Mouse (Mus musculus) erythroblast, embryonic 14.5 days (primary cell): ENCODE data around the gene Ptprk. TPM values are rescaled to one million over a fixed set of nuclear protein-coding genes. Genes with fewer than 3 reads are reported as not detected.

Source experiments
- H3K27me3 ChIP-seq: 2 replicates; pipeline ENCODE4 v1.6.1; 2012; ENCODE audit warnings: inconsistent platforms; ENCODE audit not compliant: control insufficient read depth
- H3K36me3 ChIP-seq: 2 replicates; pipeline ENCODE4 v1.6.1; 2012; ENCODE audit warnings: mild to moderate bottlenecking, inconsistent platforms; ENCODE audit not compliant: control insufficient read depth
- H3K4me1 ChIP-seq: 2 replicates; pipeline ENCODE4 v1.6.1; 2012; ENCODE audit warnings: inconsistent platforms; ENCODE audit not compliant: control insufficient read depth
- H3K4me3 ChIP-seq: replicated peaks from 2 replicates; pipeline ENCODE3; 2012; ENCODE audit warnings: moderate library complexity, mild to moderate bottlenecking, inconsistent platforms
- H3K9me3 ChIP-seq: 2 replicates; pipeline ENCODE4 v1.6.1; 2012; ENCODE audit warnings: low read length, inconsistent platforms, mixed read lengths; ENCODE audit not compliant: control insufficient read depth
- GATA1 ChIP-seq: IDR thresholded peaks from 2 replicates; pipeline ENCODE4 v1.6.1; 2012; ENCODE audit warnings: low read length, inconsistent platforms, mixed read lengths
- TAL1 ChIP-seq: IDR thresholded peaks from 3 replicates; pipeline ENCODE4 v1.6.1; 2012; ENCODE audit warnings: low read length, inconsistent platforms, mixed read lengths
- polyA plus RNA-seq: library from polyadenylated mRNA; stranded (reverse); fragments of >175 nt; gene quantifications from 2 replicates; pipeline ENCODE4 v1.2.3, GENCODE M21; 2012

The Ptprk gene
- polyA plus RNA-seq, 1 experiment: 0.03 TPM

GRCm38 (mm10) chr10:28395610-28396519 is 321.2 kb downstream of the Ptprk start:
- no peak for TF ChIP-seq TAL1
- no peak for TF ChIP-seq GATA1
- Histone ChIP-seq H3K36me3 (no peaks in the 10 kb centered on the region), H3K27me3 (no peaks in the 10 kb centered on the region), H3K4me1 (no peaks in the 10 kb centered on the region), H3K4me3 (no peak overlapping the region), H3K9me3 (peaks cover 2% of the 10 kb centered on the region; the same call in 1 of the 2 replicates)

- no peaks in the 10 kb centered on the region for H3K4me1 ChIP-seq
- H3K36me3 ChIP-seq: no peaks in the 10 kb centered on the region
- TF ChIP-seq TAL1 (no peak), GATA1 (no peak)
- no peaks in the 10 kb centered on the region for H3K9me3 ChIP-seq
- H3K27me3 ChIP-seq: no peaks in the 10 kb centered on the region
- no peak overlapping the region for H3K4me3 ChIP-seq
Observed at GRCm38 (mm10) chr10:28396520-28396915, 321.9 kb downstream of the Ptprk start.

GRCm38 (mm10) chr10:28401796-28402195 is 327.2 kb downstream of the Ptprk start:
- Histone ChIP-seq H3K4me1 (no peaks in the 10 kb centered on the region), H3K27me3 (no peaks in the 10 kb centered on the region), H3K36me3 (no peaks in the 10 kb centered on the region), H3K4me3 (no peak overlapping the region), H3K9me3 (no peaks in the 10 kb centered on the region)
- TF ChIP-seq TAL1: no peak
- no peak for TF ChIP-seq GATA1

GRCm38 (mm10) chr10:28408980-28409379 is 334.4 kb downstream of the Ptprk start:
- no peaks in the 10 kb centered on the region for H3K36me3 ChIP-seq
- no peaks in the 10 kb centered on the region for H3K27me3 ChIP-seq
- H3K4me1 ChIP-seq: no peaks in the 10 kb centered on the region
- no peaks in the 10 kb centered on the region for H3K9me3 ChIP-seq
- no peak overlapping the region for H3K4me3 ChIP-seq
- TF ChIP-seq GATA1 (no peak), TAL1 (no peak)

GRCm38 (mm10) chr10:28414823-28415222 is 340.2 kb downstream of the Ptprk start:
- Histone ChIP-seq H3K27me3 (no peaks in the 10 kb centered on the region), H3K4me3 (no peak overlapping the region), H3K36me3 (no peaks in the 10 kb centered on the region), H3K4me1 (no peaks in the 10 kb centered on the region), H3K9me3 (no peaks in the 10 kb centered on the region)
- TF ChIP-seq GATA1 (no peak), TAL1 (no peak)

GRCm38 (mm10) chr10:28422622-28423021 is 348.0 kb downstream of the Ptprk start:
- no peak for TF ChIP-seq TAL1
- no peak for TF ChIP-seq GATA1
- H3K4me3 ChIP-seq: no peak overlapping the region
- H3K36me3 ChIP-seq: no peaks in the 10 kb centered on the region
- no peaks in the 10 kb centered on the region for H3K27me3 ChIP-seq
- no peaks in the 10 kb centered on the region for H3K9me3 ChIP-seq
- H3K4me1 ChIP-seq: no peaks in the 10 kb centered on the region

GRCm38 (mm10) chr10:28425371-28425770 is 350.8 kb downstream of the Ptprk start:
- TF ChIP-seq TAL1 (no peak), GATA1 (no peak)
- Histone ChIP-seq H3K36me3 (no peaks in the 10 kb centered on the region), H3K9me3 (no peaks in the 10 kb centered on the region), H3K27me3 (no peaks in the 10 kb centered on the region), H3K4me3 (no peak overlapping the region), H3K4me1 (no peaks in the 10 kb centered on the region)

- Histone ChIP-seq H3K9me3 (no peaks in the 10 kb centered on the region), H3K27me3 (no peaks in the 10 kb centered on the region)
- TF ChIP-seq GATA1 (no peak), TAL1 (no peak)
Observed at GRCm38 (mm10) chr10:28436084-28436483, 361.5 kb downstream of the Ptprk start.

GRCm38 (mm10) chr10:28449853-28450252 is 375.2 kb downstream of the Ptprk start:
- Histone ChIP-seq H3K9me3 (no peaks in the 10 kb centered on the region), H3K4me1 (no peaks in the 10 kb centered on the region), H3K36me3 (no peaks in the 10 kb centered on the region), H3K4me3 (no peak overlapping the region), H3K27me3 (no peaks in the 10 kb centered on the region)
- TF ChIP-seq TAL1 (no peak), GATA1 (no peak)

More at GRCm38 (mm10) chr10:28436084-28436483, 361.5 kb downstream of the Ptprk start:
- no peaks in the 10 kb centered on the region for H3K4me1 ChIP-seq
- no peaks in the 10 kb centered on the region for H3K36me3 ChIP-seq
- H3K4me3 ChIP-seq: no peak overlapping the region
